Mouse (Mus musculus): ENCODE data around the gene Cldn7. TPM values are rescaled to one million over a fixed set of nuclear protein-coding genes. Genes with fewer than 3 reads are reported as not detected.

Cldn7 gene
- polyA plus RNA-seq, 1 experiment, result 88.4 TPM

GRCm38 (mm10) chr11:69933066-69933465 is 31.5 kb upstream of the Cldn7 start:
- DNase-seq (ENCODE audit: low read depth), result no peak

- DNase-seq (ENCODE audit: low read depth), result no peak
Observed at GRCm38 (mm10) chr11:69934169-69934568, 30.4 kb upstream of the Cldn7 start.

- no peak for DNase-seq (ENCODE audit: low read depth)
Observed at GRCm38 (mm10) chr11:69934681-69935080, 29.9 kb upstream of the Cldn7 start.

GRCm38 (mm10) chr11:69935137-69935879 is 29.3 kb upstream of the Cldn7 start, which contains the start of gene Ybx2:
Gene Ybx2, plus strand, starts transcription at chr11:69935796.
- no peak for DNase-seq (ENCODE audit: low read depth)

- DNase-seq (ENCODE audit: low read depth), result no peak
Observed at GRCm38 (mm10) chr11:69936156-69936555, 28.4 kb upstream of the Cldn7 start.

GRCm38 (mm10) chr11:69936714-69937347 is 27.7 kb upstream of the Cldn7 start:
- no peak for DNase-seq (ENCODE audit: low read depth)

- DNase-seq (ENCODE audit: low read depth), result no peak
Observed at GRCm38 (mm10) chr11:69937385-69937784, 27.2 kb upstream of the Cldn7 start.

- no peak for DNase-seq (ENCODE audit: low read depth)
Observed at GRCm38 (mm10) chr11:69937834-69938233, 26.7 kb upstream of the Cldn7 start.

- DNase-seq (ENCODE audit: low read depth), result no peak
Observed at GRCm38 (mm10) chr11:69938401-69938979, 26.1 kb upstream of the Cldn7 start.

- no peak for DNase-seq (ENCODE audit: low read depth)
Observed at GRCm38 (mm10) chr11:69939181-69939580, 25.4 kb upstream of the Cldn7 start.

- no peak for DNase-seq (ENCODE audit: low read depth)
Observed at GRCm38 (mm10) chr11:69939731-69940130, 24.8 kb upstream of the Cldn7 start.

- DNase-seq (ENCODE audit: low read depth), result no peak
Observed at GRCm38 (mm10) chr11:69940962-69941361, 23.6 kb upstream of the Cldn7 start.

GRCm38 (mm10) chr11:69945216-69945615 is 19.4 kb upstream of the Cldn7 start:
- DNase-seq (ENCODE audit: low read depth), result no peak

- DNase-seq (ENCODE audit: low read depth), result no peak
Observed at GRCm38 (mm10) chr11:69945997-69946891, 18.3 kb upstream of the Cldn7 start.

- no peak for DNase-seq (ENCODE audit: low read depth)
Observed at GRCm38 (mm10) chr11:69947337-69948065, 17.1 kb upstream of the Cldn7 start.

GRCm38 (mm10) chr11:69948066-69948762 is 16.4 kb upstream of the Cldn7 start, which contains the start of gene Slc2a4:
Gene Slc2a4, minus strand, starts transcription at chr11:69948188.
- DNase-seq (ENCODE audit: low read depth), result no peak

- DNase-seq (ENCODE audit: low read depth), result no peak
Observed at GRCm38 (mm10) chr11:69948763-69949150, 15.8 kb upstream of the Cldn7 start.

- no peak for DNase-seq (ENCODE audit: low read depth)
Observed at GRCm38 (mm10) chr11:69950807-69951459, 13.6 kb upstream of the Cldn7 start.

- no peak for DNase-seq (ENCODE audit: low read depth)
Observed at GRCm38 (mm10) chr11:69952274-69952673, 12.3 kb upstream of the Cldn7 start.

Measured in gonadal fat pad, adult 2 months (tissue).